Mouse (Mus musculus): ENCODE results near the gene Btrc. TPM values are rescaled to one million over a fixed set of nuclear protein-coding genes. Genes with fewer than 3 reads are reported as not detected.
"Not testable (repeated sequence)": the region's sequence is repeated elsewhere in the genome, so short reads cannot be mapped to it uniquely, and the experiment has no call there.

The Btrc gene
- polyA plus RNA-seq, 1 experiment from 2014 or later = 40.0 TPM

- H3K4me1 ChIP-seq (replicated peaks) = peaks cover 38% of the 10 kb centered on the region
- peak overlapping the region; percentile 66 for H3K27ac ChIP-seq (ENCODE audit: poor library complexity, severe bottlenecking)
- peaks cover 27% of the 10 kb centered on the region for H3K27me3 ChIP-seq (replicated peaks)
- H3K4me3 ChIP-seq = no peak overlapping the region
- H3K4me2 ChIP-seq = no peak overlapping the region
- no peak overlapping the region for H3K9ac ChIP-seq
- WGBS = 47% methylated on average over 6 of the region's 6 CpGs
- peaks cover 32% of the 10 kb centered on the region for H3K36me3 ChIP-seq
- ATAC-seq (ENCODE audit: insufficient number of reproducible peaks, low FRiP score) = no peak
- H3K9me3 ChIP-seq (replicated peaks) = no peaks in the 10 kb centered on the region
Observed at GRCm38 (mm10) chr19:45531554-45531953, 168.0 kb downstream of the Btrc start.

- WGBS = 62% methylated on average over 7 of the region's 7 CpGs
- Histone ChIP-seq H3K4me2 (no peak overlapping the region), H3K27me3 (replicated peaks) (peaks cover 46% of the 10 kb centered on the region), H3K9ac (no peak overlapping the region), H3K4me3 (no peak overlapping the region), H3K36me3 (peaks cover 11% of the 10 kb centered on the region), H3K4me1 (replicated peaks) (peaks cover 36% of the 10 kb centered on the region), H3K27ac (ENCODE audit: poor library complexity, severe bottlenecking) (no peak overlapping the region), H3K9me3 (replicated peaks) (no peaks in the 10 kb centered on the region)
- no peak for ATAC-seq (ENCODE audit: insufficient number of reproducible peaks, low FRiP score)
Observed at GRCm38 (mm10) chr19:45533617-45534016, 170.1 kb downstream of the Btrc start.

- Histone ChIP-seq H3K36me3 (no peaks in the 10 kb centered on the region), H3K4me1 (replicated peaks) (peaks cover 19% of the 10 kb centered on the region), H3K9ac (no peak overlapping the region), H3K9me3 (replicated peaks) (no peaks in the 10 kb centered on the region), H3K4me2 (no peak overlapping the region), H3K27ac (ENCODE audit: poor library complexity, severe bottlenecking) (no peak overlapping the region), H3K4me3 (no peak overlapping the region), H3K27me3 (replicated peaks) (peaks cover 62% of the 10 kb centered on the region)
- 71% methylated on average over 8 of the region's 8 CpGs for WGBS
- no peak for ATAC-seq (ENCODE audit: insufficient number of reproducible peaks, low FRiP score)
Observed at GRCm38 (mm10) chr19:45535214-45535735, 171.7 kb downstream of the Btrc start.

- no peak overlapping the region for H3K4me3 ChIP-seq
- no peak overlapping the region for H3K27ac ChIP-seq (ENCODE audit: poor library complexity, severe bottlenecking)
- WGBS = 37% methylated on average over 6 of the region's 6 CpGs
- no peaks in the 10 kb centered on the region for H3K36me3 ChIP-seq
- no peaks in the 10 kb centered on the region for H3K9me3 ChIP-seq (replicated peaks)
- H3K4me1 ChIP-seq (replicated peaks) = peaks cover 15% of the 10 kb centered on the region
- no peak for ATAC-seq (ENCODE audit: insufficient number of reproducible peaks, low FRiP score)
- no peak overlapping the region for H3K4me2 ChIP-seq
- no peak overlapping the region for H3K9ac ChIP-seq
- H3K27me3 ChIP-seq (replicated peaks) = peaks cover 69% of the 10 kb centered on the region
Observed at GRCm38 (mm10) chr19:45535929-45536328, 172.4 kb downstream of the Btrc start.

GRCm38 (mm10) chr19:45537505-45537904, 174.0 kb downstream of the Btrc start:
- Histone ChIP-seq H3K9me3 (replicated peaks) (no peaks in the 10 kb centered on the region), H3K9ac (no peak overlapping the region), H3K27me3 (replicated peaks) (peaks cover 84% of the 10 kb centered on the region), H3K4me2 (no peak overlapping the region), H3K4me1 (replicated peaks) (peaks cover 12% of the 10 kb centered on the region), H3K4me3 (no peak overlapping the region), H3K27ac (ENCODE audit: poor library complexity, severe bottlenecking) (no peak overlapping the region), H3K36me3 (no peaks in the 10 kb centered on the region)
- ATAC-seq (ENCODE audit: insufficient number of reproducible peaks, low FRiP score) = no peak
- 56% methylated on average over 1 of the region's 1 CpGs for WGBS

- Histone ChIP-seq H3K9ac (no peak overlapping the region), H3K4me3 (peak overlapping the region; percentile 45), H3K4me1 (replicated peaks) (peaks cover 21% of the 10 kb centered on the region), H3K27ac (ENCODE audit: poor library complexity, severe bottlenecking) (no peak overlapping the region), H3K4me2 (peak overlapping the region; percentile 80), H3K27me3 (replicated peaks) (peaks cover 90% of the 10 kb centered on the region), H3K9me3 (replicated peaks) (no peaks in the 10 kb centered on the region), H3K36me3 (no peaks in the 10 kb centered on the region)
- 39% methylated on average over 8 of the region's 8 CpGs for WGBS
- no peak for ATAC-seq (ENCODE audit: insufficient number of reproducible peaks, low FRiP score)
Observed at GRCm38 (mm10) chr19:45540657-45541408, 177.3 kb downstream of the Btrc start.

GRCm38 (mm10) chr19:45541409-45542041, 178.0 kb downstream of the Btrc start:
- Histone ChIP-seq H3K27me3 (replicated peaks) (peaks cover 90% of the 10 kb centered on the region), H3K36me3 (no peaks in the 10 kb centered on the region), H3K9me3 (replicated peaks) (no peaks in the 10 kb centered on the region), H3K9ac (peak overlapping the region; percentile 50), H3K27ac (ENCODE audit: poor library complexity, severe bottlenecking) (no peak overlapping the region), H3K4me1 (replicated peaks) (peaks cover 21% of the 10 kb centered on the region), H3K4me2 (peak overlapping the region; percentile 80), H3K4me3 (peak overlapping the region; percentile 45)
- ATAC-seq (ENCODE audit: insufficient number of reproducible peaks, low FRiP score) = no peak
- WGBS = under 1% methylated on average over 41 of the region's 58 CpGs

GRCm38 (mm10) chr19:45542061-45542460, 178.5 kb downstream of the Btrc start:
- WGBS = 12% methylated on average over 3 of the region's 3 CpGs
- Histone ChIP-seq H3K27ac (ENCODE audit: poor library complexity, severe bottlenecking) (no peak overlapping the region), H3K4me3 (peak overlapping the region; percentile 45), H3K9ac (0 out of 2 replicates have a peak overlapping the region, but pooled peaks have one; percentile 50), H3K4me1 (replicated peaks) (peaks cover 21% of the 10 kb centered on the region), H3K9me3 (replicated peaks) (no peaks in the 10 kb centered on the region), H3K36me3 (no peaks in the 10 kb centered on the region), H3K27me3 (replicated peaks) (peaks cover 91% of the 10 kb centered on the region), H3K4me2 (peak overlapping the region; percentile 80)
- no peak for ATAC-seq (ENCODE audit: insufficient number of reproducible peaks, low FRiP score)

- Histone ChIP-seq H3K4me1 (replicated peaks) (peaks cover 21% of the 10 kb centered on the region), H3K9ac (peak overlapping the region; percentile 39)
- ATAC-seq (ENCODE audit: insufficient number of reproducible peaks, low FRiP score) = no peak
Observed at GRCm38 (mm10) chr19:45544152-45544924, 180.8 kb downstream of the Btrc start.

GRCm38 (mm10) chr19:45544925-45545321, 181.4 kb downstream of the Btrc start:
- peak overlapping the region; percentile 43 for H3K4me3 ChIP-seq
- H3K36me3 ChIP-seq = no peaks in the 10 kb centered on the region
- H3K9me3 ChIP-seq (replicated peaks) = no peaks in the 10 kb centered on the region
- H3K4me2 ChIP-seq = peak overlapping the region; percentile 86
- WGBS = under 1% methylated on average over 30 of the region's 30 CpGs
- peaks cover 76% of the 10 kb centered on the region for H3K27me3 ChIP-seq (replicated peaks)
- peaks cover 21% of the 10 kb centered on the region for H3K4me1 ChIP-seq (replicated peaks)
- H3K9ac ChIP-seq = peak overlapping the region; percentile 39; the same call in 1 of the 2 replicates
- ATAC-seq (ENCODE audit: insufficient number of reproducible peaks, low FRiP score) = peak; percentile 62
- H3K27ac ChIP-seq (ENCODE audit: poor library complexity, severe bottlenecking) = no peak overlapping the region

More at GRCm38 (mm10) chr19:45544152-45544924, 180.8 kb downstream of the Btrc start:
- WGBS = 2% methylated on average over 21 of the region's 26 CpGs
- Histone ChIP-seq H3K4me2 (peak overlapping the region; percentile 86), H3K27ac (ENCODE audit: poor library complexity, severe bottlenecking) (no peak overlapping the region), H3K36me3 (no peaks in the 10 kb centered on the region), H3K4me3 (peak overlapping the region; percentile 43), H3K9me3 (replicated peaks) (no peaks in the 10 kb centered on the region), H3K27me3 (replicated peaks) (peaks cover 79% of the 10 kb centered on the region)

- H3K4me2 ChIP-seq; H3K27ac ChIP-seq (ENCODE audit: poor library complexity, severe bottlenecking); H3K9ac ChIP-seq; H3K4me1 ChIP-seq (replicated peaks); H3K4me3 ChIP-seq; H3K9me3 ChIP-seq (replicated peaks): not testable (repeated sequence)
- ATAC-seq (ENCODE audit: insufficient number of reproducible peaks, low FRiP score) = 0 out of 2 replicates have a peak, but pooled peaks have one; percentile 40
- Histone ChIP-seq H3K36me3 (peaks cover 10% of the 10 kb centered on the region), H3K27me3 (replicated peaks) (peaks cover 47% of the 10 kb centered on the region)
Observed at GRCm38 (mm10) chr19:45548196-45548595, 184.7 kb downstream of the Btrc start.

Data from heart, embryonic 12.5 days (tissue).